30 mouse cellular contexts compared by ENCODE assay signal in the genomic region with DNA sequence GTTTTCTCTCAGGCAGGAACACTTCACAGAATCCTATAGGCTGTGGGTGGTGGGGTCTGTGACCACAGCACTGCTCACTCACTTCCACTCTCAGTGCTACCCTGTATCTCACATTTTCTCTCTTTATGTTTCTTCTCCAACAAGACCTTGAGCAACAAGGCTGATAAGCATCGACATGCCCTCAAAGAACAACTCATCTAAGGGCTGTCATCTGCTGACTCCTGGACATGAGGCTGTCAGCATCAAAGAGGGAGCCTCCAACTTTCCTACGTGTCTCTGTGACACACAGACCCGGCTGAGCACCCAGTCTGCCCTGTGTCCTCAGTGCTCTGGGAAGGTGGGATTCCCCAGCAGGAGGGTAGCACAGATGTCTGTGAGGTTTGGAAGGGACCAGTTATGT. TPM values are rescaled to one million over a fixed set of nuclear protein-coding genes. Genes with fewer than 3 reads are reported as not detected.
"Had no signal": no experiment of that assay in that cellular context is flagged by ENCODE, and none has a peak within 500 bp of the region (broad histone marks: within the 10 kb centered on the region; RNA-seq: fewer than 3 reads in every experiment).

A gene (minus strand): TSS at position 101 of the 400 bp plus-strand sequence.

- H3K9ac ChIP-seq: embryonic facial prominence, embryonic 12.5 days; embryonic facial prominence, embryonic 13.5 days; embryonic facial prominence, embryonic 15.5 days; forebrain, embryonic 12.5 days; forebrain, embryonic 13.5 days; forebrain, embryonic 15.5 days; forebrain, postnatal 0 days had no signal

- H3K9me3 ChIP-seq: embryonic facial prominence, embryonic 10.5 days; embryonic facial prominence, embryonic 12.5 days; embryonic facial prominence, embryonic 13.5 days; embryonic facial prominence, embryonic 15.5 days; forebrain, embryonic 10.5 days; forebrain, embryonic 12.5 days; forebrain, embryonic 13.5 days; forebrain, embryonic 15.5 days had no signal

- ATAC-seq: forebrain, embryonic 13.5 days; forebrain, embryonic 14.5 days; forebrain, embryonic 15.5 days; forebrain, embryonic 16.5 days; forebrain, postnatal 0 days had no signal

- H3K36me3 ChIP-seq: embryonic facial prominence, embryonic 10.5 days; embryonic facial prominence, embryonic 12.5 days; embryonic facial prominence, embryonic 13.5 days; embryonic facial prominence, embryonic 15.5 days; forebrain, embryonic 10.5 days; forebrain, embryonic 12.5 days; forebrain, embryonic 15.5 days had no signal

- H3K27ac ChIP-seq: embryonic facial prominence, embryonic 10.5 days; embryonic facial prominence, embryonic 12.5 days; embryonic facial prominence, embryonic 13.5 days; embryonic facial prominence, embryonic 15.5 days; forebrain, embryonic 10.5 days; forebrain, embryonic 12.5 days; forebrain, embryonic 13.5 days; forebrain, embryonic 15.5 days; gastrocnemius, adult 2 months; heart, adult 2 months had no signal

- H3K4me3 ChIP-seq: embryonic facial prominence, embryonic 10.5 days; embryonic facial prominence, embryonic 12.5 days; embryonic facial prominence, embryonic 13.5 days; embryonic facial prominence, embryonic 15.5 days; erythroblast, embryonic 14.5 days; forebrain, embryonic 10.5 days; forebrain, embryonic 12.5 days; forebrain, embryonic 13.5 days; forebrain, embryonic 15.5 days; gastrocnemius, adult 2 months; heart, adult 2 months had no signal

- H3K27me3 ChIP-seq: embryonic facial prominence, embryonic 12.5 days; embryonic facial prominence, embryonic 13.5 days; embryonic facial prominence, embryonic 15.5 days; forebrain, embryonic 12.5 days; forebrain, embryonic 13.5 days; forebrain, embryonic 15.5 days had no signal

- DNase-seq: cerebellum, adult 2 months; cerebellum, adult 8-10 months; cerebellum, adult 9-10 months; cerebellum, adult 9-11 months; cerebellum, postnatal 10 days; cerebellum, postnatal 14 days; cerebellum, postnatal 25 days; cerebellum, postnatal 36 days; embryo, embryonic 11 days; forebrain, postnatal 0 days; gastrocnemius, adult 2 months; gastrocnemius, postnatal 10 days; gastrocnemius, postnatal 14 days; gastrocnemius, postnatal 25 days; gastrocnemius, postnatal 36 days; heart, adult 18-20 months; heart, adult 2 months had no signal

- H3K4me2 ChIP-seq: embryonic facial prominence, embryonic 12.5 days; embryonic facial prominence, embryonic 13.5 days; embryonic facial prominence, embryonic 15.5 days; forebrain, embryonic 12.5 days; forebrain, embryonic 13.5 days; forebrain, embryonic 15.5 days had no signal

- H3K4me1 ChIP-seq: embryonic facial prominence, embryonic 10.5 days; embryonic facial prominence, embryonic 12.5 days; embryonic facial prominence, embryonic 13.5 days; embryonic facial prominence, embryonic 15.5 days; forebrain, embryonic 10.5 days; forebrain, embryonic 12.5 days; forebrain, embryonic 13.5 days; forebrain, embryonic 15.5 days had no signal

RNA-seq across cellular contexts. Expression of the gene that starts here (rescaled TPM):
- polyA plus RNA-seq: embryonic facial prominence, embryonic 10.5 days; embryonic facial prominence, embryonic 11.5 days; embryonic facial prominence, embryonic 12.5 days; embryonic facial prominence, embryonic 13.5 days; embryonic facial prominence, embryonic 15.5 days; erythroblast, embryonic 14.5 days; forebrain, embryonic 11.5 days; forebrain, embryonic 12.5 days; forebrain, embryonic 13.5 days; forebrain, embryonic 14.5 days; forebrain, embryonic 15.5 days; forebrain, embryonic 16.5 days; forebrain, postnatal 0 days had no signal
